Mouse (Mus musculus) hindbrain, embryonic 11.5 days (tissue): ENCODE measurements around the gene Os9. TPM values are rescaled to one million over a fixed set of nuclear protein-coding genes. Genes with fewer than 3 reads are reported as not detected.
"Not testable (repeated sequence)": the region's sequence is repeated elsewhere in the genome, so short reads cannot be mapped to it uniquely, and the experiment has no call there.

Experiments
- ATAC-seq: fragments of 200-750 bp; cut with Nextera tagmentation; 2 replicates; pipeline ENCODE4 v1.8.0; 2017; ENCODE audit warnings: mild to moderate bottlenecking, moderate TSS enrichment, moderate library complexity; ENCODE audit not compliant: low FRiP score
- DNase-seq: peaks from one replicate; pipeline ENCODE4 v3.0.0-alpha.2; 2015; ENCODE audit warnings: low spot score
- H3K27ac ChIP-seq: fragments of 300-500 bp; sonication (generic); 2 replicates; pipeline ENCODE4 v1.5.1; 2014; ENCODE audit warnings: mild to moderate bottlenecking, low read depth, low read length
- H3K27me3 ChIP-seq: fragments of 300-500 bp; sonication (generic); 2 replicates; pipeline ENCODE4 v1.6.1; 2014; ENCODE audit warnings: mild to moderate bottlenecking, low read length, moderate library complexity, mixed read lengths; ENCODE audit not compliant: control insufficient read depth, insufficient read depth
- H3K36me3 ChIP-seq: fragments of 300-500 bp; sonication (generic); 2 replicates; pipeline ENCODE4 v1.6.1; 2014; ENCODE audit warnings: mild to moderate bottlenecking, low read length, moderate library complexity, mixed read lengths; ENCODE audit not compliant: control insufficient read depth, insufficient read depth
- H3K4me1 ChIP-seq: fragments of 300-500 bp; sonication (generic); replicated peaks from 2 replicates; pipeline ENCODE4 v1.6.1; 2014; ENCODE audit warnings: low read length, mixed read lengths; ENCODE audit not compliant: control insufficient read depth, insufficient read depth
- H3K4me2 ChIP-seq: fragments of 300-500 bp; sonication (generic); replicated peaks from 2 replicates; pipeline ENCODE4 v1.6.1; 2014; ENCODE audit warnings: mild to moderate bottlenecking, low read depth, low read length
- H3K4me3 ChIP-seq: fragments of 300-500 bp; sonication (generic); 2 replicates; pipeline ENCODE4 v1.5.1; 2014; ENCODE audit warnings: low read depth, low read length
- H3K9ac ChIP-seq: fragments of 300-500 bp; sonication (generic); 2 replicates; pipeline ENCODE4 v1.6.1; 2014; ENCODE audit warnings: low read depth, low read length
- H3K9me3 ChIP-seq: fragments of 300-500 bp; sonication (generic); 2 replicates; pipeline ENCODE4 v1.6.1; 2016; ENCODE audit warnings: low read length; ENCODE audit not compliant: control insufficient read depth
- WGBS: fragments of 180-500 bp; shearing (Covaris S2); extraction: QIAGEN DNeasy Blood & Tissue Kit; methylation state at CpG from one replicate; pipeline ENCODE4 v1.1.7; 2014; 5-methylcytosine and 5-hydroxymethylcytosine counted together
- polyA plus RNA-seq: library from polyadenylated mRNA; unstranded; fragments of >200 nt; fragmentation: Nextera tagmentation; extraction: Ambion mirVana; gene quantifications from 2 replicates; pipeline ENCODE4 v1.2.1, GENCODE M21; 2014

Os9 gene
- polyA plus RNA-seq, 1 experiment from 2014 or later: 40.3 TPM

GRCm38 (mm10) chr10:127140971-127141370, 20.0 kb upstream of the Os9 start:
- H3K4me3 ChIP-seq: no peak overlapping the region
- no peaks in the 10 kb centered on the region for H3K4me1 ChIP-seq
- H3K9ac ChIP-seq: no peak overlapping the region
- H3K36me3 ChIP-seq: no peaks in the 10 kb centered on the region
- no peak overlapping the region for H3K4me2 ChIP-seq
- no peaks in the 10 kb centered on the region for H3K27me3 ChIP-seq
- no peaks in the 10 kb centered on the region for H3K9me3 ChIP-seq
- DNase-seq (no peak), ATAC-seq (no peak)
- H3K27ac ChIP-seq: no peak overlapping the region
- whole genome bisulfite sequencing: 86% methylated on average over 11 of the region's 11 CpGs

DNA sequence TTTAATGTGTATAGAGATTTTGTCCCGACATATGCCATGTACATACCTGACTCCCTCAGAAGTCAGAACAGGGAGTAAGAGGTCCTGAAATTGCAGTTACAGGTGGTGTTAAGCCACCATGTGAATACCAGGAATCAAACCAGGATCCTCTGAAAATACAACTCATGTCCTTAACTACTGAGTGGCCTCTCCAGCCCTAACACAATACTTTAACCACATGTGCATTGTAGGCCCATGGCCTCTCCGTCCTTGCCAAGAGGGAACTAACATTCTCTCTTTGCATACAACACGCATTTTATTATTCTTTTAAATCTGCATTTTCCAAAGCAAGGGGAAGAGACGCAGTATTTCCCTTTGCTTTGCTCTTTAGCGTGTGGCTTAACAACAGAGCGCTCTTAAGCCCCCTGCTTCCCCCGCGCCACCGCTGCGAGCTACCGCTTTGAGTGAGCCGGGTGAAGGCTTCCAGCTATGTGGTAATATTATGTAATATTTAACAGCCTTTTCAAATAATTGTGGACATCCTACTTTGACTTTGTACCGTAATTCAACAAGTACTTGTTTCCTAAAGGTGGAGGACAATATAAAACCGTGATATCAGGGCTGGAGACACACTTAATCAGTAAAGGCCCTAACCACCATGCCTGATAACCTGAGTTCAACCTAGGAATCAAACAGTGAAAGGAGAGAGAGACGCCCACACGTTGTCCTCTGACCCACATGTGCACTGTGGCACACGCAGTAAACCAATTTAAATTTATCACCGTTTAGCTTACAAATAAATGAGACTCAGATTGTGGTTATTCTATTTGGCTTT, 17.6 kb upstream of the Os9 start:
- DNase-seq (no peak), ATAC-seq (no peak)
- H3K27ac ChIP-seq: no peak overlapping the region

DNA sequence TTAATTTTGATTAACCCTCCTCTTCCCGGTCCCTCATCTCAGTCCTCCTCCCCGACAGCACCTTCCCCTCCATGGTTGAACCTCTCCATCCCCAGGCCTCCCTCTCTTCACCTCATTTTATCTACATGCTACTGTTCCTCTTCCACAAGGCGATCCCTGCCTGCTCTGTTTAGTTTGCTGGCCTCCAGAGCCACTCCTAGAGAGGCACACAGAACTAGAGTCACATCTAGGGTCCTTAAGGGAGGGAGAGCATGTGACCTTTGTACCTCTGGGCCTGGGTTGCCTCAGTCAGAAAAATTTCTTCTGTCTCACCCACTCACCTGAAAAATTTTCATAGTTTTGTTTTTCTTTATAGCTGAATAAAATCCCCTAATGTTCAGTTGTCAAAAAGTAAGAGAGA, 17.0 kb upstream of the Os9 start:
- Histone ChIP-seq H3K36me3 (no peaks in the 10 kb centered on the region), H3K4me3 (no peak overlapping the region), H3K27ac (no peak overlapping the region), H3K4me1 (no peaks in the 10 kb centered on the region), H3K9ac (no peak overlapping the region), H3K4me2 (no peak overlapping the region), H3K9me3 (no peaks in the 10 kb centered on the region), H3K27me3 (no peaks in the 10 kb centered on the region)
- ATAC-seq (no peak), DNase-seq (no peak)
- WGBS: 95% methylated on average over 3 of the region's 3 CpGs

More for the DNA sequence above, 17.6 kb upstream of the Os9 start:
- WGBS: 93% methylated on average over 18 of the region's 18 CpGs
- Histone ChIP-seq H3K27me3 (no peaks in the 10 kb centered on the region), H3K4me3 (no peak overlapping the region), H3K9me3 (no peaks in the 10 kb centered on the region), H3K36me3 (no peaks in the 10 kb centered on the region), H3K4me2 (no peak overlapping the region), H3K9ac (no peak overlapping the region), H3K4me1 (no peaks in the 10 kb centered on the region)

- no peak overlapping the region for H3K4me3 ChIP-seq
- ATAC-seq (no peak), DNase-seq (no peak)
- H3K27me3 ChIP-seq: no peaks in the 10 kb centered on the region
- H3K9ac ChIP-seq: no peak overlapping the region
- H3K4me1 ChIP-seq: no peaks in the 10 kb centered on the region
- WGBS: 85% methylated on average over 4 of the region's 4 CpGs
- no peak overlapping the region for H3K4me2 ChIP-seq
- H3K36me3 ChIP-seq: no peaks in the 10 kb centered on the region
- no peak overlapping the region for H3K27ac ChIP-seq
- H3K9me3 ChIP-seq: no peaks in the 10 kb centered on the region
Observed at GRCm38 (mm10) chr10:127136510-127136909, 15.6 kb upstream of the Os9 start.

DNA sequence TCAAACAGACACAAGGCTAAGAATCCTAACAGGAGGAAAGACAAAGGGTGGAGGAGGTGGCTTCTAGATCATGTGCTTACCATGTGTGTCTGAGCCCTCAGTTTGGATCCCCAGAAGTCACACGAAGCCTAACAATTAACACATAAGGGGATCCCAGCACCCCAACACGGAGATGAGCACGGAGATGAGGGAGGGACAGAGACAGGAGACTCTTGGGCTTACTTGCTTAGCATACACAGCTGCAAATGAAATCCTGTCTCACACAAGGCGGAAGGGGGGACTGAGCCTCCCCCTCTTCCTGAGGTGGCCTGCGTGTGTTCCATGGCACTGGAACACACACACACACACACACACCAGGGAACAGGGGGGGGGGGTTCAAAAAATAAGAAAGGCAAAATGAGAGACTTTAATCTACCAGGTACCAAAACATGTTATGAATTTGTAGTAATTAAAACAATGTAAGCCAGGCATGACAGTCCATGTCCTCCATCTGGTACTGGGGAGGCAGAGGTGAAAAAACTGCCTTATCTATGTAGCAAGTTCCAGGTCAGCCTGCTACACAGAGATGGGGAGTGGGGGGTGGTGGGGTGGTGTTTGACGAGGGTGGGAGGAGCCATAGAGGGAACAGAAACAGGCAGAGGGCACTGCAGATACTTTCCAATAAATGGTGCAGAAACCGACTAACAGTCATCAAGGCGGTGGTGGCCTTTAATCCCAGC, 14.3 kb upstream of the Os9 start:
- no peak overlapping the region for H3K27ac ChIP-seq
- no peak for ATAC-seq
- no peaks in the 10 kb centered on the region for H3K9me3 ChIP-seq
- no peaks in the 10 kb centered on the region for H3K36me3 ChIP-seq
- H3K27me3 ChIP-seq: no peaks in the 10 kb centered on the region
- no peak overlapping the region for H3K9ac ChIP-seq
- WGBS: 66% methylated on average over 8 of the region's 8 CpGs
- no peak for DNase-seq
- H3K4me2 ChIP-seq: no peak overlapping the region
- H3K4me1 ChIP-seq: no peaks in the 10 kb centered on the region
- no peak overlapping the region for H3K4me3 ChIP-seq

DNA sequence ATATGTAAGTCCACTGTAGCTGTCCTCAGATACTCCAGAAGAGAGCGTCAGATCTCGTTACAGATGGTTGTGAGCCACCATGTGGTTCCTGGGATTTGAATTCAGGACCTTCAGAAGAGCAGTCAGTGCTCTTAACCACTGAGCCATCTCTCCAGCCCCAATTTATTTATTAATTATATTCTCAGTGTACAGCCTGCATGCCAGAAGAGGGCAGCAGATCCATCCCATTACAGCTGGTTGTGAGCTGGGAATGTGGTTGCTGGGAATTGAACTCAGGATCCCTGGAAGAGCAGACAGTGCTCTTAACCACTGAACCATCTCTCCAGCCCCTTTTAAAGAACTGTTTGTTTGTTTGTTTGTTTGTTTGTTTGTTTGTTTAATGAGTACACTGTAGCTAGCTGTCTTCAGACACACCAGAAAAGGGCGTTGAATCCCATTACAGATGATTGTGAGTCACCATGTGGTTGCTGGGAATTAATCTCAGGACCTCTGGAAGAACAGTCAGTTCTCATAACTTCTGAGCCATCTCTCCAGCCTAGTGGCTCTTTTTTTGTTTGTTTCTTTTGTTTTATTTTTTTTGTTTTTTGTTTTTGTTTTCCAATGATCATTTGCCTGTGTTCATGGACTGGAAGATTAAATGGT, 13.6 kb upstream of the Os9 start:
- H3K9me3 ChIP-seq, H3K36me3 ChIP-seq, H3K27ac ChIP-seq, H3K4me3 ChIP-seq, H3K9ac ChIP-seq, ATAC-seq, H3K4me1 ChIP-seq, H3K4me2 ChIP-seq, H3K27me3 ChIP-seq, DNase-seq: not testable (repeated sequence)
- 79% methylated on average over 3 of the region's 3 CpGs for WGBS

DNA sequence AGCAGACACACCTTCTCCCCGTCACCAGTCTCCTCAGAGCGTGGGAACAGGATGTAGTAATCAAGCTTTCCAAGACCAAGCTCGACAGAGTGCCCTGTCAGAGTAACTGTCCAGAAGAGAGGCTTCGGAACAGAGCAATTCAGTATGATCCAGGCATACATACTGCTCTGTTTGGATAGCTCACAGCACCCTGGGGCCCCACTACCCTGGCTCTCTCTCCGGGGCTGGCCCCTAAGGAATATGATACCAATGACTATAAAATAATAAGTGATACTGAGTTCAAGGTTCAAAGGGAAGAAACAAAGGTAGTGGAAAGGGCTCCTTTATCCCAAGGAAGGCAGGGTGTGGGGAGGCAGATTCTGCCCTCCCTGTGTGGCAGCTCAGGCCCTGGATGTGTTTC, 11.5 kb upstream of the Os9 start:
- 78% methylated on average over 5 of the region's 5 CpGs for WGBS
- DNase-seq: no peak
- Histone ChIP-seq H3K4me2 (no peak overlapping the region), H3K9ac (no peak overlapping the region), H3K4me1 (no peaks in the 10 kb centered on the region), H3K4me3 (no peak overlapping the region), H3K27me3 (no peaks in the 10 kb centered on the region), H3K9me3 (no peaks in the 10 kb centered on the region), H3K27ac (no peak overlapping the region), H3K36me3 (no peaks in the 10 kb centered on the region)
- ATAC-seq: no peak

GRCm38 (mm10) chr10:127129431-127129830, 8.5 kb upstream of the Os9 start:
- 78% methylated on average over 4 of the region's 4 CpGs for WGBS
- Histone ChIP-seq H3K27ac (no peak overlapping the region), H3K9me3 (no peaks in the 10 kb centered on the region), H3K4me2 (no peak overlapping the region), H3K4me1 (no peaks in the 10 kb centered on the region), H3K36me3 (no peaks in the 10 kb centered on the region), H3K27me3 (no peaks in the 10 kb centered on the region), H3K9ac (no peak overlapping the region), H3K4me3 (no peak overlapping the region)
- no peak for DNase-seq
- ATAC-seq: no peak
